Mouse (Mus musculus) cortical plate, adult 2 months (tissue): Measurements from ENCODE around the gene Clmn.

ENCODE experiments used
- CTCF ChIP-seq: fragments of 200-500 bp; IDR thresholded peaks from 2 replicates; pipeline ENCODE4 v1.5.1; 2011; ENCODE audit warnings: mild to moderate bottlenecking, control low read depth, low read length; ENCODE audit not compliant: insufficient read depth; ENCODE audit errors: extremely low read depth
- POLR2A ChIP-seq: fragments of 200-500 bp; IDR thresholded peaks from 2 replicates; pipeline ENCODE4 v1.6.1; 2011; ENCODE audit warnings: mild to moderate bottlenecking, low read length, control low read depth; ENCODE audit not compliant: insufficient read depth; ENCODE audit errors: extremely low read depth

DNA sequence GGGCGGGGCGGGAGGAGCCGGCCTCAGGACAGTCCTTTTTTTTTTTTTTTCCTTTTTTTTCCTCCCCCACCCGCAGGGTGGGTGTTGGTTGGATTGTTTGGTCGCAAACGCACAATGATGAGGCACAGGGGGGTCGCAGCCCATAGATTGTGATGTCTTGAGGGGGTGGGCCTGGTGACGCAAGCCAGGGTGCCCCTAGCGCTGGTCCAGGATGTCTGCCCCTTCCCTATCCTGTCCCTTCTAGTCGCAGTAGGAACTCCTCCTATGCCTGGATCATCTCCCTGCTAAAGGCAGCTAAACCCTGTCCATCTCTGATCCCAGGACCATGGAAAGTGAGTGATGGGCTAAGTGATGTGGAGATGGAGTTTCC is 275 bp upstream of the Clmn start:
- TF ChIP-seq CTCF (no peak), POLR2A (no peak)
